Mouse (Mus musculus) thymus, adult 2 months (tissue): ENCODE measurements around the gene Gm11111. TPM values are rescaled to one million over a fixed set of nuclear protein-coding genes. Genes with fewer than 3 reads are reported as not detected.

Source experiments
- DNase-seq: peaks from one replicate; pipeline ENCODE4 v3.0.0; 2021
- H3K27ac ChIP-seq: fragments of 200-500 bp; 2 replicates; pipeline ENCODE4 v1.5.1; 2012; ENCODE audit warnings: low read length, control low read depth; ENCODE audit not compliant: control insufficient read depth, insufficient read depth
- H3K27me3 ChIP-seq: fragments of 200-500 bp; 2 replicates; pipeline ENCODE4 v1.6.1; 2012; ENCODE audit warnings: mild to moderate bottlenecking, low read length, moderate library complexity, mixed read lengths; ENCODE audit not compliant: control insufficient read depth, insufficient read depth
- H3K36me3 ChIP-seq: fragments of 200-500 bp; 2 replicates; pipeline ENCODE4 v1.6.1; 2012; ENCODE audit warnings: mild to moderate bottlenecking, low read length, moderate library complexity; ENCODE audit not compliant: control insufficient read depth, insufficient read depth
- H3K4me1 ChIP-seq: fragments of 200-500 bp; replicated peaks from 2 replicates; pipeline ENCODE4 v1.6.1; 2012; ENCODE audit warnings: low read length; ENCODE audit not compliant: control insufficient read depth, insufficient read depth
- H3K4me3 ChIP-seq: fragments of 200-500 bp; 2 replicates; pipeline ENCODE4 v1.5.1; 2012; ENCODE audit warnings: mild to moderate bottlenecking, low read length, control low read depth, moderate library complexity; ENCODE audit not compliant: control insufficient read depth, insufficient read depth
- CTCF ChIP-seq: fragments of 200-500 bp; IDR thresholded peaks from 2 replicates; pipeline ENCODE4 v1.5.1; 2012; ENCODE audit warnings: mild to moderate bottlenecking, control low read depth, low read length, moderate library complexity, borderline replicate concordance; ENCODE audit not compliant: control insufficient read depth, poor library complexity, insufficient read depth; ENCODE audit errors: extremely low read depth
- POLR2A ChIP-seq: fragments of 200-500 bp; IDR thresholded peaks from 2 replicates; pipeline ENCODE4 v1.6.1; 2012; ENCODE audit warnings: mild to moderate bottlenecking, low read length, control low read depth, moderate library complexity; ENCODE audit not compliant: control insufficient read depth, poor library complexity, insufficient read depth; ENCODE audit errors: extremely low read depth
- WGBS: fragments of 180-500 bp; shearing (Covaris S2); methylation state at CpG from one replicate; pipeline ENCODE4 v1.1.7; 2018; 5-methylcytosine and 5-hydroxymethylcytosine counted together
- polyA plus RNA-seq: library from polyadenylated mRNA; depleted of rRNA; stranded (reverse); fragments of >200 nt; gene quantifications from 2 replicates; pipeline ENCODE4 v1.2.3, GENCODE M21; 2012; rRNA removed

Gene Gm11111
- polyA plus RNA-seq, 1 experiment: not detected

DNA sequence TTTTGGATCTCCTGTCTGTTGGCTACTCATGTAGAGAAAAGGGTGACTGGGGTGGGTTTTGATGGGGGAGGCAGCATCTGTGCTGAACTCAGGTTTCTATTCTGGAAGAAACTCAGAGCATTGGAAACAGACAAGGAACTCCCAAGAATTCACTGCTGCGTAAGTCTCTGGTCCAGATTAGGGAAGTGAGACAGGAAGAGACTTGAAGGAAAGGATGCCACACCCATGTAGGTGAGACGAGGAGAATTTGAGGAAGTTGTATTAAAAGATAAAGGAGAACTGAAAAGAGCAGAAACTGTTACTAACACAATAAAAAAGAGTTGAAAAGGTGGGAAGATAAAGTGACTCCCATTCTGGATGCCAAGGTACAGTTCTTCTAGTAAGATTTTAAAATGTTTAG, 25.9 kb downstream of the Gm11111 start:
- no peaks in the 10 kb centered on the region for H3K36me3 ChIP-seq
- H3K4me1 ChIP-seq: no peaks in the 10 kb centered on the region
- TF ChIP-seq CTCF (no peak), POLR2A (no peak)
- H3K27ac ChIP-seq: no peak overlapping the region
- no peak for DNase-seq
- WGBS: 6% methylated on average over 2 of the region's 2 CpGs
- H3K27me3 ChIP-seq: no peaks in the 10 kb centered on the region
- H3K4me3 ChIP-seq: no peak overlapping the region

DNA sequence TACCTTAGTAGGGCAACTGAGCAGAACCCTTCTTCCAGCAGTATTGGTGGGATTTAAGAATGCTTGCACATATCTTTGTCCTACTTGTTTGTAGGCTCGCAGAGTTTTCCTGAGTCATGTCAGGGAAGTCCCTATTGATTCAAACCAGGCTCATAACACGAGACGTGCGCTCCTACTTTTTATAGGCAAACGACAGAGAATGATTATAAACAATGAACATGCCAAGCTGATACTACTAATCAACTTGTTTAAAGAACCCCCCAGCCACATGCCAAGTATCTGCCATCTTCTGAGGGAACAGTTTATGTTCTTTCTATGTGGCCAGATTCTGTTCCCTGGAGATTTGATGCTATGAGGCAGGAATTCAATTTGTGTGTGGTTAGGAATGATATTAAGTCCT, 28.3 kb downstream of the Gm11111 start:
- WGBS: 70% methylated on average over 5 of the region's 5 CpGs

GRCm38 (mm10) chr5:98582051-98582450, 29.6 kb downstream of the Gm11111 start:
- Histone ChIP-seq H3K27me3 (no peaks in the 10 kb centered on the region), H3K36me3 (no peaks in the 10 kb centered on the region), H3K27ac (no peak overlapping the region), H3K4me1 (no peaks in the 10 kb centered on the region), H3K4me3 (no peak overlapping the region)
- no peak for DNase-seq
- no peak for TF ChIP-seq CTCF
- WGBS: 89% methylated on average over 3 of the region's 3 CpGs

More for the DNA sequence above, 28.3 kb downstream of the Gm11111 start:
- Histone ChIP-seq H3K4me3 (no peak overlapping the region), H3K36me3 (no peaks in the 10 kb centered on the region), H3K27me3 (no peaks in the 10 kb centered on the region), H3K27ac (no peak overlapping the region), H3K4me1 (no peaks in the 10 kb centered on the region)
- TF ChIP-seq CTCF: no peak
- TF ChIP-seq POLR2A: no peak
- no peak for DNase-seq

- TF ChIP-seq POLR2A (no peak), CTCF (no peak)
- H3K4me3 ChIP-seq: no peak overlapping the region
- DNase-seq: no peak
These were observed 33.4 kb downstream of the Gm11111 start for GRCm38 (mm10) chr5:98585915-98586314.

More at GRCm38 (mm10) chr5:98585915-98586314, 33.4 kb downstream of the Gm11111 start:
- no peak overlapping the region for H3K27ac ChIP-seq
- H3K27me3 ChIP-seq: no peaks in the 10 kb centered on the region
- H3K4me1 ChIP-seq: no peaks in the 10 kb centered on the region
- no peaks in the 10 kb centered on the region for H3K36me3 ChIP-seq

Other genes starting within 250 kb of the Gm11111 start
- gene Cfap299, start 223.4 kb upstream of the Gm11111 start, polyA plus RNA-seq: not detected in 2 replicates